Mouse (Mus musculus) stomach, postnatal 0 days (tissue): ENCODE data around the gene Pheta2. TPM values are rescaled to one million over a fixed set of nuclear protein-coding genes. Genes with fewer than 3 reads are reported as not detected.
A peak's percentile ranks its signal among the peaks of the same experiment; 100 is the strongest.
"Not testable (repeated sequence)": the region's sequence is repeated elsewhere in the genome, so short reads cannot be mapped to it uniquely, and the experiment has no call there.

Experiments used
- ATAC-seq: fragments of 200-750 bp; cut with Nextera tagmentation; 2 replicates; pipeline ENCODE4 v1.8.0; 2017; ENCODE audit not compliant: low FRiP score, low TSS enrichment
- DNase-seq: peaks from one replicate; pipeline ENCODE4 v3.0.0-alpha.2; 2016; ENCODE audit warnings: low spot score
- H3K27ac ChIP-seq: fragments of 300-500 bp; sonication (generic); replicated peaks from 2 replicates; pipeline ENCODE4 v1.5.1; 2014; ENCODE audit warnings: mild to moderate bottlenecking, control low read depth
- H3K27me3 ChIP-seq: fragments of 300-500 bp; sonication (generic); 2 replicates; pipeline ENCODE4 v1.6.1; 2014; ENCODE audit warnings: low read length; ENCODE audit not compliant: control insufficient read depth, insufficient read depth
- H3K36me3 ChIP-seq: fragments of 300-500 bp; sonication (generic); 2 replicates; pipeline ENCODE4 v1.6.1; 2014; ENCODE audit warnings: low read length, mixed read lengths; ENCODE audit not compliant: control insufficient read depth, insufficient read depth
- H3K4me1 ChIP-seq: fragments of 300-500 bp; sonication (generic); replicated peaks from 2 replicates; pipeline ENCODE4 v1.6.1; 2014; ENCODE audit warnings: antibody characterized with exemption; ENCODE audit not compliant: control insufficient read depth, insufficient read depth
- H3K4me2 ChIP-seq: fragments of 300-500 bp; sonication (generic); replicated peaks from 2 replicates; pipeline ENCODE4 v1.6.1; 2014; ENCODE audit warnings: low read depth, mild to moderate bottlenecking, control low read depth, moderate library complexity
- H3K4me3 ChIP-seq: fragments of 300-500 bp; sonication (generic); 2 replicates; pipeline ENCODE4 v1.5.1; 2014; ENCODE audit warnings: low read depth, low read length, control low read depth
- H3K9ac ChIP-seq: fragments of 300-500 bp; sonication (generic); 2 replicates; pipeline ENCODE4 v1.6.1; 2014; ENCODE audit warnings: mild to moderate bottlenecking, low read length, control low read depth, mixed read lengths
- H3K9me3 ChIP-seq: fragments of 300-500 bp; sonication (generic); 2 replicates; pipeline ENCODE4 v1.6.1; 2016; ENCODE audit warnings: low read length; ENCODE audit not compliant: control insufficient read depth
- CTCF ChIP-seq: IDR thresholded peaks from 2 replicates; pipeline ENCODE4 v1.5.1; 2016; ENCODE audit warnings: antibody characterized with exemption, low read depth, mild to moderate bottlenecking, moderate library complexity
- EP300 ChIP-seq: optimal IDR thresholded peaks from 2 replicates; pipeline ENCODE3; 2016; ENCODE audit warnings: antibody characterized with exemption
- WGBS: fragments of 180-500 bp; shearing (Covaris S2); extraction: QIAGEN DNeasy Blood & Tissue Kit; methylation state at CpG from one replicate; pipeline ENCODE4 v1.1.7; 2014; 5-methylcytosine and 5-hydroxymethylcytosine counted together
- microRNA-seq: library from miRNA; unstranded; fragments of <30 nt; microRNA quantifications from one replicate; pipeline ENCODE4, GENCODE M21; 2016
- polyA plus RNA-seq: library from polyadenylated mRNA; unstranded; fragments of >200 nt; fragmentation: Nextera tagmentation; extraction: Ambion mirVana; gene quantifications from 2 replicates; pipeline ENCODE4 v1.2.1, GENCODE M21; 2015

Pheta2 gene
- polyA plus RNA-seq, 1 experiment from 2014 or later: 6.3 TPM

DNA sequence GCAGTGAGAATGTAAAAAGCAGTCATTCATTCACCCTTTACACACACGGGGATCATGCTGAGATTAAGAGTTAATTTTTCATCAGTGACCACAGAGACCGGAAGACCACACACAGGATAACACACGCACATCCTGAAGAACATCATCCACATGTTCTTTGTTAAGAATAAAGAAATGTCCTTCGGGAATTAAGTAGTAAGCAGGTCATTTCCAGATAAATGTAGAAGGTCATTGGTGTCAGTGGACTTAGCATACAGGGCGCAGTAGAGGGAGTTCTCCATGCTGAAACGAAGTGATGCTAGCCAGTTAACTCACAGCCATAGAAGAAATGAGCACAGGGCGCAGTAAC lies 41.9 kb downstream of the Pheta2 start:
- no peak for DNase-seq
- no peak overlapping the region for H3K9ac ChIP-seq
- 28% methylated on average over 7 of the region's 7 CpGs for WGBS

DNA sequence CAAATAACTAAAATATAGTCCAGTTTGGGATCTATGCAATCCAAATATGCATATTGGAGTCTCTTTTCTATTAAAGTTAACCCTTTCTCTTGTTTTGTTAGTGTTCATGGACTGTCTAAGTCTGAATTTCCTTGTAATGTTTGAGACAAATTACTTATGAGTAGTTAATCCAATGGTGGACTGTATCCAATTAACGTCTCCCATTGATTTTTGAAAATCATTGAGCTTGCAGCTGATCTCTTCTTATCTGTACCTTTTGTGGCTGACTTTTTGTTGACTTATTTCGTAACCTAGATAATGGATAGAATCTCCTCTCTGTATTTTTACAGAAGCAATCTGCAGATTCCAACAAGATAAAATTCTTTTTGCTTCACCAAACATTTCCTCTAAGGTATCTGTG lies 43.7 kb downstream of the Pheta2 start:
- Histone ChIP-seq H3K9ac (no peak overlapping the region), H3K27ac (no peak overlapping the region), H3K9me3 (no peaks in the 10 kb centered on the region), H3K4me3 (no peak overlapping the region), H3K36me3 (no peaks in the 10 kb centered on the region), H3K4me2 (no peak overlapping the region), H3K27me3 (no peaks in the 10 kb centered on the region), H3K4me1 (no peaks in the 10 kb centered on the region; the same call in 1 of the 2 replicates)
- ATAC-seq (no peak), DNase-seq (no peak)
- 82% methylated on average over 2 of the region's 2 CpGs for WGBS
- TF ChIP-seq CTCF: no peak
- TF ChIP-seq EP300: no peak

More for the DNA sequence above, 41.9 kb downstream of the Pheta2 start:
- Histone ChIP-seq H3K27ac (peak overlapping the region; percentile 76), H3K36me3 (no peaks in the 10 kb centered on the region), H3K4me1 (no peaks in the 10 kb centered on the region; the same call in 1 of the 2 replicates), H3K9me3 (no peaks in the 10 kb centered on the region), H3K4me3 (peak overlapping the region; percentile 17), H3K27me3 (no peaks in the 10 kb centered on the region), H3K4me2 (peak overlapping the region; percentile 72)
- no peak for ATAC-seq
- TF ChIP-seq EP300 (no peak), CTCF (no peak)

DNA sequence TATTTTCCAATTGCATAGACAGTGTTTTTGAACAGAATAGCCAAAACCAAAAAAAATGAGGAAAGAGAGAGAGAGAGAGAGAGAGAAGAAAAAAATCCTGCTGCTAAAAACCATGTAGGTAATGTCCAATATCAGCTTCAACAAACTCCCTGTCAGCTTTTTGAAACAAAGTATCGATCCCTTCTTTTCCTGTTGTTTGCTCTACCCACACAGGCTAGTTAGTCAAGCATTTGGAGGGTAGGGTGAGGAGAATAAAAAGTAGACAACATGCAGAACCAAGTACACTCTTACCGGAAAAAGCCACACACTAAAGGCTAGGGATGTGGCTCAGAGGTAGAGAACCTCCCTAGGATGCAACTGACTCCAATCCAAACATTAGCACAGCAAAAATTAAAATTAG lies 47.0 kb downstream of the Pheta2 start:
- H3K27me3 ChIP-seq: no peaks in the 10 kb centered on the region
- no peak overlapping the region for H3K4me2 ChIP-seq
- WGBS: 58% methylated on average over 2 of the region's 2 CpGs
- H3K36me3 ChIP-seq: no peaks in the 10 kb centered on the region
- H3K4me1 ChIP-seq: no peaks in the 10 kb centered on the region
- no peak for TF ChIP-seq CTCF
- no peak for TF ChIP-seq EP300
- DNase-seq (no peak), ATAC-seq (no peak)
- H3K4me3 ChIP-seq: no peak overlapping the region
- no peaks in the 10 kb centered on the region for H3K9me3 ChIP-seq
- no peak overlapping the region for H3K27ac ChIP-seq
- no peak overlapping the region for H3K9ac ChIP-seq

DNA sequence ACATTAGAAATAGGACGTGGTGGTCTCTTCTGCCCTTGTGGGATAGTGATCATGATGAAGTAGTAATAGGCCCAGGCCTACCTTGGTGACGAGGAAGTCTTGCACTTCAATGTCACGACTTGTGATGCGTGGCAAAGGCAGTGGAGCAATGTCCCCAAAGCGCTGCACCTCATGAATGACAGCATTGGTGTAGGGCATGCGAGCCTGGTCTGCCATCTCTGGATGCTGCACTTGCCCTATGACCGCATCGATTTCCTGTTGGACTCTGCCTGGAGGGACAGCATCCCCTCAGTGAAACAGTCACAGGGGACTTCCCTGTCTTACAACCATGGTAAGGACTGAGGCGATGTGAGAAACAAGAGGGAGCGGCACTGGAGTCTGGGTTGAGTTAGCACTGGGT lies 51.2 kb downstream of the Pheta2 start:
- H3K9me3 ChIP-seq, H3K36me3 ChIP-seq, DNase-seq, H3K4me1 ChIP-seq, H3K27ac ChIP-seq, ATAC-seq, H3K4me3 ChIP-seq, H3K9ac ChIP-seq, H3K27me3 ChIP-seq, H3K4me2 ChIP-seq: not testable (repeated sequence)
- WGBS: 92% methylated on average over 10 of the region's 10 CpGs

DNA sequence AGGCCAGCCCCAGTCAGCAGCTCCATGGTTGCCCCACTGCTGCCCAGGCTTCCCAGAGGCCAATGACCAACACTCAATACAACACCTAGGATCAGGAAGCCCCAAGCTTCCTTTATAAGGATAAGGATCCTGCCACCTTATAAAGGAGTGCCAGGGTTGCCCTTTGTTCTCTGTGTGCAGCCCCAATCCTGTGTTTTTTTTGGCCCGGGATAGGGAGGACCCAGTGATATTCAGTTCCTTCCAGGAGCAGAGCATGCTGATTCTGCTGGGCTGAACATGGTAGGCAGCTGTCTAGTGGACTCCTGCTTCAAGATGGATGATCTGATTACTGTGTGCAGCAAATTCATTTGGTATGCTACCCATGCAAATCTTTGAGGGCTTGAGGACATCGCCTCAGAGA lies 55.2 kb downstream of the Pheta2 start, which contains the start of gene Cyp2d11:
Cyp2d11 (minus strand) TSS at position 101 of the 400 bp plus-strand sequence.
- H3K36me3 ChIP-seq, H3K9ac ChIP-seq, H3K4me2 ChIP-seq, H3K4me1 ChIP-seq, H3K27me3 ChIP-seq, ATAC-seq, H3K4me3 ChIP-seq, H3K27ac ChIP-seq, H3K9me3 ChIP-seq, DNase-seq: not testable (repeated sequence)
- 91% methylated on average over 2 of the region's 2 CpGs for WGBS

Small RNAs within 50 kb of the gene (microRNA-seq; reads per million reads assigned to microRNA genes)
- not detected for gene Mir7684

Other genes with a start within 250 kb of the Pheta2 start
- gene Ccdc134, start 211.0 kb upstream of the Pheta2 start, polyA plus RNA-seq: 8.2 and 8.5 TPM in 2 replicates
- gene Srebf2, start 191.8 kb upstream of the Pheta2 start, polyA plus RNA-seq: 119 and 127 TPM in 2 replicates
- gene Shisa8, start 126.1 kb upstream of the Pheta2 start, polyA plus RNA-seq: 0.06 and 0.23 TPM in 2 replicates
- gene Tnfrsf13c, start 114.6 kb upstream of the Pheta2 start, polyA plus RNA-seq: not detected in 2 replicates
- 24.0 and 27.0 TPM in 2 replicates for gene Cenpm, start 94.2 kb upstream of the Pheta2 start, polyA plus RNA-seq
- gene 1500009C09Rik, start 86.5 kb upstream of the Pheta2 start, polyA plus RNA-seq: 0.23 and 0.24 TPM in 2 replicates
- 2.1 and 2.9 TPM in 2 replicates for gene Sept3, start 64.0 kb upstream of the Pheta2 start, polyA plus RNA-seq
- 0.08 and 0.11 TPM in 2 replicates for gene Wbp2nl, start 40.0 kb upstream of the Pheta2 start, polyA plus RNA-seq
- 83.1 and 88.9 TPM in 2 replicates for gene Naga, start within 50 bp of the Pheta2 start, polyA plus RNA-seq
- 286 and 296 TPM in 2 replicates for gene Smdt1, start within 50 bp of the Pheta2 start, polyA plus RNA-seq
- gene Ndufa6, start 15.4 kb downstream of the Pheta2 start, polyA plus RNA-seq: 514 and 516 TPM in 2 replicates
- 5.5 TPM in 2 replicates for gene Cyp2d22, start 41.3 kb downstream of the Pheta2 start, polyA plus RNA-seq
- not detected in 2 replicates for gene Cyp2d11, start 55.1 kb downstream of the Pheta2 start, polyA plus RNA-seq
- gene Cyp2d10, start 68.3 kb downstream of the Pheta2 start, polyA plus RNA-seq: 2.1 and 3.6 TPM in 2 replicates
- 1.6 and 2.0 TPM in 2 replicates for gene Cyp2d9, start 94.5 kb downstream of the Pheta2 start, polyA plus RNA-seq
- gene Cyp2d12, start 216.1 kb downstream of the Pheta2 start, polyA plus RNA-seq: 0.10 and 0.11 TPM in 2 replicates